Mouse (Mus musculus) heart, adult 10 weeks (tissue): ENCODE results near the gene Kynu. TPM values are rescaled to one million over a fixed set of nuclear protein-coding genes. Genes with fewer than 3 reads are reported as not detected.

Experiments
- polyA plus RNA-seq: library from polyadenylated mRNA; stranded (reverse); fragments of 350-450 nt; fragmentation: Illumina TruSeq; extraction: RNeasy Lipid Tissue Mini Kit (QIAGEN cat#74804); gene quantifications from one replicate; pipeline ENCODE4 v1.2.3, GENCODE M21; 2014; ENCODE audit warnings: low read depth, low replicate concordance

Gene Kynu
- polyA plus RNA-seq, result 0.21 TPM

GRCm38 (mm10) chr2:43555062-43555888 lies at the start of gene Kynu:
Gene Kynu, plus strand, starts transcription at chr2:43555329.

Other genes with a start within 250 kb of the Kynu start
- gene Arhgap15, start 193.5 kb downstream of the Kynu start, polyA plus RNA-seq, result 1.0 TPM